Mouse (Mus musculus) bone marrow, adult 2 months (tissue): ENCODE measurements around the gene Polr2j.

ENCODE experiments used
- CTCF ChIP-seq: fragments of 200-500 bp; IDR thresholded peaks from 2 replicates; pipeline ENCODE4 v1.5.1; 2011; ENCODE audit warnings: low read length, control low read depth; ENCODE audit not compliant: control insufficient read depth, insufficient read depth
- POLR2A ChIP-seq: fragments of 200-500 bp; IDR thresholded peaks from 2 replicates; pipeline ENCODE4 v1.6.1; 2011; ENCODE audit warnings: low read depth, mild to moderate bottlenecking, control low read depth, low read length, borderline replicate concordance; ENCODE audit not compliant: control insufficient read depth

DNA sequence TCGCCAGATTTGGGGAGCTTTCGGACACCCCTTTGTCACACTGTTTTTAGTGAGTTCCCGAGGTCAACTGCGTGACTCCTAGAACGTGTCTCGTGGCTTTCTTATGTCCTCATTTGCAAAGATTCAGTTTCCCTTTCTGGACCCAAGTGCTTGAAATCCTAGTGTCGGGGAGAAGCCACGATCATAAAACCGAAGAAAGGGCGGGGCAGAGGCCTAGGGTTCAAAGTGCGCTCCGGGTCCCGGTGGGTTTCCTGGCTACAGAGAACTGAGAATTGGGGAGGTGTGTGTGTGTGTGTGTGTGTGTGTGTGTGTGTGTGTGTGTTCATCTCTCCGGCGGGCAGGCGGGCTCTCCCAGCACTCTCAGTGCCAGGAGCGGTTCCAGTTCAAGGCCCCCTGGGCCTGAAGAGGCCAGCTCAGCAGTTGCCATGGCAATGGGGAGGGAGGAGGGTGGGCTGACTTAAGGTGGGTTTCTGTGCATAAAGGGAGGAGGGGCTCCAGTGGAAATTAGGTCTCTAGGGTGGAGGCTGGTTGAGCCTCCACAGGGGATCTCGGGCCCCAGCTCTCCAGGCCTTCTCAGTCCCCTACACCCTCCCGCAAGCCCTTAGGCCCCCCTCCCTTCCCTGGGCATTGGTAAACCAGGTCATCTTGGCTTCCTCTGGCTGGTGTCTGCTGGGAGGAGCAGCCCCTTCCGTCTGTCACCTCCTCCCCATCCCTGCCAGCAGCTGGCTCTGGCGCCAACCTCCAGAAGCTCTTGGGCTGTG is 31.4 kb upstream of the Polr2j start:
- no peak for TF ChIP-seq CTCF
- TF ChIP-seq POLR2A, result no peak
